Mouse (Mus musculus) intestine, embryonic 16.5 days (tissue): ENCODE data around the gene Vps8. TPM values are rescaled to one million over a fixed set of nuclear protein-coding genes. Genes with fewer than 3 reads are reported as not detected.

Experiments
- ATAC-seq: fragments of 200-750 bp; cut with Nextera tagmentation; 2 replicates; pipeline ENCODE4 v1.8.0; 2017; ENCODE audit warnings: moderate TSS enrichment, moderate library complexity
- H3K27ac ChIP-seq: fragments of 300-500 bp; sonication (generic); 2 replicates; pipeline ENCODE4 v1.5.1; 2014; ENCODE audit warnings: mild to moderate bottlenecking, low read length
- H3K27me3 ChIP-seq: fragments of 300-500 bp; sonication (generic); replicated peaks from 2 replicates; pipeline ENCODE4 v1.6.1; 2014; ENCODE audit warnings: low read length, control low read depth, mixed read lengths; ENCODE audit not compliant: control insufficient read depth, insufficient read depth
- H3K36me3 ChIP-seq: fragments of 300-500 bp; sonication (generic); 2 replicates; pipeline ENCODE4 v1.6.1; 2014; ENCODE audit warnings: low read length, control low read depth; ENCODE audit not compliant: control insufficient read depth, insufficient read depth
- H3K4me1 ChIP-seq: fragments of 300-500 bp; sonication (generic); 2 replicates; pipeline ENCODE4 v1.6.1; 2014; ENCODE audit warnings: low read length, control low read depth, mixed read lengths; ENCODE audit not compliant: control insufficient read depth, insufficient read depth
- H3K4me2 ChIP-seq: fragments of 300-500 bp; sonication (generic); 2 replicates; pipeline ENCODE4 v1.6.1; 2014; ENCODE audit warnings: low read depth, low read length, control low read depth
- H3K4me3 ChIP-seq: fragments of 300-500 bp; sonication (generic); 2 replicates; pipeline ENCODE4 v1.5.1; 2014; ENCODE audit warnings: mild to moderate bottlenecking, low read length
- H3K9ac ChIP-seq: fragments of 300-500 bp; sonication (generic); 2 replicates; pipeline ENCODE4 v1.6.1; 2014; ENCODE audit warnings: low read depth, low read length
- H3K9me3 ChIP-seq: fragments of 300-500 bp; sonication (generic); 2 replicates; pipeline ENCODE4 v1.6.1; 2016; ENCODE audit warnings: low read length, control low read depth; ENCODE audit not compliant: control insufficient read depth
- WGBS: fragments of 180-500 bp; shearing (Covaris S2); extraction: QIAGEN DNeasy Blood & Tissue Kit; methylation state at CpG from one replicate; pipeline ENCODE4 v1.1.7; 2014; 5-methylcytosine and 5-hydroxymethylcytosine counted together
- polyA plus RNA-seq: library from polyadenylated mRNA; unstranded; fragments of >200 nt; fragmentation: Nextera tagmentation; extraction: Ambion mirVana; gene quantifications from 2 replicates; pipeline ENCODE4 v1.2.1, GENCODE M21; 2015

Vps8 gene
- 16.6 and 18.2 TPM in 2 replicates for polyA plus RNA-seq

- H3K27ac ChIP-seq: peak within 1 kb of the TSS; percentile 83
- peak; percentile 98 for ATAC-seq
- no peaks in the 10 kb centered on the region for H3K36me3 ChIP-seq
- no peaks in the 10 kb centered on the region for H3K4me1 ChIP-seq
- peak within 1 kb of the TSS; percentile 83 for H3K9ac ChIP-seq
- H3K4me2 ChIP-seq: peak within 1 kb of the TSS; percentile 69
- H3K4me3 ChIP-seq: peak within 1 kb of the TSS; percentile 69
- H3K9me3 ChIP-seq: no peaks in the 10 kb centered on the region
- no peaks in the 10 kb centered on the region for H3K27me3 ChIP-seq
- under 1% methylated on average over 66 of the region's 71 CpGs for WGBS
Measured at GRCm38 (mm10) chr16:21422645-21423545, at the start of gene Vps8. Gene Vps8 (plus strand): TSS chr16:21423118.

GRCm38 (mm10) chr16:21373316-21373960 is 49.5 kb upstream of the Vps8 start:
- H3K27ac ChIP-seq: no peak overlapping the region
- no peak overlapping the region for H3K4me2 ChIP-seq
- H3K4me3 ChIP-seq: no peak overlapping the region
- WGBS: 74% methylated on average over 7 of the region's 7 CpGs
- no peaks in the 10 kb centered on the region for H3K36me3 ChIP-seq
- H3K9ac ChIP-seq: no peak overlapping the region
- no peaks in the 10 kb centered on the region for H3K27me3 ChIP-seq
- ATAC-seq: no peak
- H3K9me3 ChIP-seq: no peaks in the 10 kb centered on the region
- H3K4me1 ChIP-seq: peaks cover 16% of the 10 kb centered on the region; the same call in 1 of the 2 replicates

GRCm38 (mm10) chr16:21374067-21374466 is 48.9 kb upstream of the Vps8 start:
- ATAC-seq: no peak
- WGBS: 92% methylated on average over 4 of the region's 6 CpGs
- Histone ChIP-seq H3K27me3 (no peaks in the 10 kb centered on the region), H3K9ac (no peak overlapping the region), H3K4me1 (peaks cover 16% of the 10 kb centered on the region; the same call in 1 of the 2 replicates), H3K36me3 (no peaks in the 10 kb centered on the region), H3K4me3 (no peak overlapping the region), H3K4me2 (no peak overlapping the region), H3K27ac (no peak overlapping the region), H3K9me3 (no peaks in the 10 kb centered on the region)

GRCm38 (mm10) chr16:21375147-21375546 is 47.8 kb upstream of the Vps8 start:
- Histone ChIP-seq H3K27ac (no peak overlapping the region), H3K4me3 (no peak overlapping the region), H3K4me1 (peaks cover 16% of the 10 kb centered on the region; the same call in 1 of the 2 replicates), H3K4me2 (no peak overlapping the region), H3K27me3 (no peaks in the 10 kb centered on the region), H3K9me3 (no peaks in the 10 kb centered on the region), H3K36me3 (no peaks in the 10 kb centered on the region), H3K9ac (no peak overlapping the region)
- 84% methylated on average over 8 of the region's 8 CpGs for WGBS
- ATAC-seq: no peak

GRCm38 (mm10) chr16:21376316-21376715 is 46.6 kb upstream of the Vps8 start:
- no peaks in the 10 kb centered on the region for H3K9me3 ChIP-seq
- H3K4me1 ChIP-seq: peaks cover 16% of the 10 kb centered on the region; the same call in 1 of the 2 replicates
- no peak overlapping the region for H3K9ac ChIP-seq
- no peak for ATAC-seq
- H3K27me3 ChIP-seq: no peaks in the 10 kb centered on the region
- no peak overlapping the region for H3K4me3 ChIP-seq
- H3K36me3 ChIP-seq: no peaks in the 10 kb centered on the region
- H3K4me2 ChIP-seq: no peak overlapping the region
- WGBS: 60% methylated on average over 8 of the region's 8 CpGs
- H3K27ac ChIP-seq: peak overlapping the region; percentile 76

GRCm38 (mm10) chr16:21376949-21377604 is 45.8 kb upstream of the Vps8 start:
- peak; percentile 60; the same call in 1 of the 2 replicates for ATAC-seq
- H3K4me2 ChIP-seq: no peak overlapping the region
- H3K4me1 ChIP-seq: peaks cover 16% of the 10 kb centered on the region; the same call in 1 of the 2 replicates
- WGBS: 58% methylated on average over 7 of the region's 7 CpGs
- no peaks in the 10 kb centered on the region for H3K36me3 ChIP-seq
- peak overlapping the region; percentile 76 for H3K27ac ChIP-seq
- H3K9ac ChIP-seq: 0 out of 2 replicates have a peak overlapping the region, but pooled peaks have one; percentile 7
- no peaks in the 10 kb centered on the region for H3K27me3 ChIP-seq
- no peaks in the 10 kb centered on the region for H3K9me3 ChIP-seq
- H3K4me3 ChIP-seq: no peak overlapping the region

- Histone ChIP-seq H3K27ac (peak overlapping the region; percentile 76), H3K9ac (0 out of 2 replicates have a peak overlapping the region, but pooled peaks have one; percentile 7), H3K4me2 (no peak overlapping the region), H3K4me1 (peaks cover 16% of the 10 kb centered on the region; the same call in 1 of the 2 replicates), H3K9me3 (no peaks in the 10 kb centered on the region), H3K4me3 (no peak overlapping the region), H3K36me3 (no peaks in the 10 kb centered on the region), H3K27me3 (no peaks in the 10 kb centered on the region)
- ATAC-seq: peak; percentile 39
- 40% methylated on average over 4 of the region's 4 CpGs for WGBS
Measured at GRCm38 (mm10) chr16:21377605-21377968, 45.3 kb upstream of the Vps8 start.

GRCm38 (mm10) chr16:21381469-21381868 is 41.4 kb upstream of the Vps8 start:
- Histone ChIP-seq H3K27ac (no peak overlapping the region), H3K9me3 (no peaks in the 10 kb centered on the region), H3K9ac (no peak overlapping the region), H3K4me3 (no peak overlapping the region), H3K4me1 (peaks cover 22% of the 10 kb centered on the region), H3K27me3 (no peaks in the 10 kb centered on the region), H3K36me3 (no peaks in the 10 kb centered on the region), H3K4me2 (no peak overlapping the region)
- 57% methylated on average over 1 of the region's 1 CpGs for WGBS
- ATAC-seq: no peak
